Mouse (Mus musculus) hindbrain, embryonic 10.5 days (tissue): Measurements from ENCODE around the gene Stxbp5. TPM values are rescaled to one million over a fixed set of nuclear protein-coding genes. Genes with fewer than 3 reads are reported as not detected.
A peak's percentile ranks its signal among the peaks of the same experiment; 100 is the strongest.

Experiments used
- DNase-seq: peaks from one replicate; pipeline ENCODE4 v3.0.0-alpha.2; 2017; ENCODE audit warnings: low spot score
- H3K27ac ChIP-seq: fragments of 300-500 bp; sonication (generic); 2 replicates; pipeline ENCODE4 v1.5.1; 2016; ENCODE audit warnings: mild to moderate bottlenecking, moderate library complexity
- H3K27me3 ChIP-seq: fragments of 300-500 bp; sonication (generic); 2 replicates; pipeline ENCODE4 v1.6.1; 2016; ENCODE audit warnings: mild to moderate bottlenecking; ENCODE audit not compliant: poor library complexity, insufficient read depth, severe bottlenecking
- H3K36me3 ChIP-seq: fragments of 300-500 bp; sonication (generic); 2 replicates; pipeline ENCODE4 v1.6.1; 2016; ENCODE audit warnings: mild to moderate bottlenecking, moderate library complexity
- H3K4me1 ChIP-seq: fragments of 300-500 bp; sonication (generic); replicated peaks from 2 replicates; pipeline ENCODE4 v1.6.1; 2016; ENCODE audit warnings: mild to moderate bottlenecking
- H3K4me3 ChIP-seq: fragments of 300-500 bp; sonication (generic); 2 replicates; pipeline ENCODE4 v1.5.1; 2016; ENCODE audit warnings: mild to moderate bottlenecking, moderate library complexity
- H3K9me3 ChIP-seq: fragments of 300-500 bp; sonication (generic); 2 replicates; pipeline ENCODE4 v1.6.1; 2016; ENCODE audit warnings: mild to moderate bottlenecking, moderate library complexity
- WGBS: fragments of 180-500 bp; shearing (Covaris S2); methylation state at CpG from one replicate; pipeline ENCODE4 v1.1.7; 2016; 5-methylcytosine and 5-hydroxymethylcytosine counted together
- polyA plus RNA-seq: library from polyadenylated mRNA; unstranded; fragments of >200 nt; fragmentation: Nextera tagmentation; extraction: Ambion mirVana; gene quantifications from 2 replicates; pipeline ENCODE4 v1.2.1, GENCODE M21; 2016

The Stxbp5 gene
- polyA plus RNA-seq, 1 experiment from 2014 or later = 4.9 TPM

DNA sequence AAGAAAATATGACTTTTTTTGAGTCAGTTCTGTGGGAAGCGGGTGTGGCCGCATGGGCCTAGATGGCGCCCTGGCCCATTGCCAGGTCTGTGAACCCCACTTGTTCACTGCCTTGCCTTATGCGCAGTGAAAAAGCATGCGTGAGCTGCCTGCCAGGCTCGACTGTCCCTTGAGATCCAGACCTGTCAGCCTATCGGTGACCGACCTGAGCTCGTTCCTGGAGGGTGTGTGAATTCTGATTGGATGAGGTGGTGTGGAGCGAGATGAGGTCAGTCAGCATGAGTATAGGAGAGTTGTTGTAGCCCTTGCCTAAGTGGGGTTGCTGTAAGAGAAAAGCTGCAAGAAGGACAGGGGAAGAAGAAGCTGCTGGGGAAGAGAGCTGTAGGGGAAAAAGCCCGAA lies 114.4 kb downstream of the Stxbp5 start:
- 90% methylated on average over 11 of the region's 11 CpGs for WGBS
- no peak for DNase-seq
- no peaks in the 10 kb centered on the region for H3K9me3 ChIP-seq
- no peak overlapping the region for H3K4me3 ChIP-seq
- no peaks in the 10 kb centered on the region for H3K27me3 ChIP-seq
- H3K36me3 ChIP-seq = peaks cover 13% of the 10 kb centered on the region
- H3K27ac ChIP-seq = no peak overlapping the region
- no peaks in the 10 kb centered on the region for H3K4me1 ChIP-seq

DNA sequence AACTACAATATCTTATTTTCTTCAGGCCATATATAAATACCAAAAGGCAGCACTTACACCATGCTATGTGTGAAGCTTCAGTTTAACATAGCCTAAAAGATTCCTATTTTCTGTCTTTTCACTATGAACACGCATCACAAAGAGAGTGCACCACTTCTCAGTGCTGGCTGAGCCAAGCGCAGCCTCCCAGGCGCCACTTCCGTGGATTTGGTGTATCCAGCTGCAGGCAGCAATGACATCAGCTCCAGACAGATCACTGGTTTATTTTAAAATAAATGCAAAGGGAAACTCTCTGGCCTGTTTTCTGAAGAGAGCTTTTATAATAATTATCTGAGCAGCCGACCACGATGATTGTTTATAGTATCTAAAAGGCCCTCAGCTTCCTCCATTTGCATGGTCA lies 115.2 kb downstream of the Stxbp5 start:
- 89% methylated on average over 6 of the region's 6 CpGs for WGBS
- Histone ChIP-seq H3K9me3 (no peaks in the 10 kb centered on the region), H3K4me3 (no peak overlapping the region), H3K27ac (no peak overlapping the region), H3K27me3 (no peaks in the 10 kb centered on the region), H3K36me3 (peaks cover 8% of the 10 kb centered on the region; the same call in 1 of the 2 replicates), H3K4me1 (no peaks in the 10 kb centered on the region)
- no peak for DNase-seq

DNA sequence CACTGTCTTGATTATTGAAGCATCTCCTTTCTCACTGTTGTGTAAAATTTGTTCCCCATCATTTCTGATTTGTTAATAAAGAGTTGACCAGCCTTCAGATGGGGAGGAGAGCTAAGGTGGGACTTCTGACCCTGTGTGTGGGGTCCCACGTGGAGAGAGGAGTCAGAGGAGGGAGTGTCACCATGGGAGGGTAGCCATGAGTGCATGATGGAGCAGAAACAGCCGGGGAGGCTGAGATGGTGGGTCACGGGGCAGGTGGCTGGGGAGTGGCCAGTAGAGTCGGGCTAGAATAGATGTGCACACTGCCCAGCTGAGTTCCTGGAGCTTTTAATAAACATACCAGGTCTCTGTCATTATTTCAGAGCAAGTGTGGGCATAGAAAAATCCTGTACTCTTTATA lies 121.0 kb downstream of the Stxbp5 start:
- 67% methylated on average over 4 of the region's 4 CpGs for WGBS
- Histone ChIP-seq H3K36me3 (no peaks in the 10 kb centered on the region), H3K9me3 (no peaks in the 10 kb centered on the region), H3K4me1 (no peaks in the 10 kb centered on the region), H3K27me3 (no peaks in the 10 kb centered on the region), H3K27ac (no peak overlapping the region), H3K4me3 (no peak overlapping the region)
- DNase-seq = no peak

DNA sequence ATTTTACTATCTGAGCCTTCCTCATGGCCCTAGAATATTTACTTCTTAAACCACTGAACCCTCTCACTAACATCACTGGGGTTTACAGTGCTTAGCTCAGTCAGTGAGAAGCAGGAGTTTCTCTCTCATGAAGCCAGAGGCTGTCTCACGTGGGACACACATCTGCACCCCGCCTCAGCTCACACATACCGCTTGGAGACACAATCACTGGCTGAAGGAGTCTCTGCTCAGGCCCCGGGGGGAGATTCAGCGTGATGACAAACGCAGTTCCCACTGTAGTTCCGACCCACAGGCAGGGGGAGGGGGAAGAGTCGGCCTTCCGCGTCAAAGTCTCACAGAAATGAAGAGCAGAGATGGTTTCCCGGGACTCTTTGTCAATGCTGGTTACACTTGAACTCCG lies 130.6 kb downstream of the Stxbp5 start:
- no peaks in the 10 kb centered on the region for H3K9me3 ChIP-seq
- H3K4me3 ChIP-seq = no peak overlapping the region
- H3K27ac ChIP-seq = no peak overlapping the region
- H3K27me3 ChIP-seq = no peaks in the 10 kb centered on the region
- DNase-seq = no peak
- peaks cover 29% of the 10 kb centered on the region for H3K36me3 ChIP-seq
- H3K4me1 ChIP-seq = no peaks in the 10 kb centered on the region
- WGBS = 78% methylated on average over 12 of the region's 12 CpGs

DNA sequence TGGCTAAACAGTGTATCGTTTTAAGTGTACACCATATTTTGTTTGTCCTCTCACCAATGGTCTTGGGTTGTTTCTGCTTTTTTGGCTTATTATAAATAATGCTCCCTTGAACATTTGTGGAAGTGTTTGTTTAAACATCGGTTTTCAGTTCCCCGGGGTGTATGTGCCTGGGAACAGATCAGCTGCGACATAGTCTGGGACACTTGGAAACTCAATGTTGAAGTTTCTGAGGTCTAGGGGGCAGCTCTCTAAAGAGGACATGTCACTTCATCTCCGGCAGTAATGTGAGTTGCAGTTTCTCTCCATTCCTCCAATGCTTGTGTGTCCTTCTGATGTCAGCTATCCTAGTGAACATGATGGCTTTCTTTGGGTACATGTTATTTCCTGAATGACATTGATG lies 137.0 kb downstream of the Stxbp5 start:
- H3K9me3 ChIP-seq = no peaks in the 10 kb centered on the region
- peaks cover 41% of the 10 kb centered on the region for H3K36me3 ChIP-seq
- no peaks in the 10 kb centered on the region for H3K4me1 ChIP-seq
- no peak overlapping the region for H3K4me3 ChIP-seq
- H3K27me3 ChIP-seq = no peaks in the 10 kb centered on the region
- no peak overlapping the region for H3K27ac ChIP-seq
- no peak for DNase-seq
- 93% methylated on average over 5 of the region's 5 CpGs for WGBS

DNA sequence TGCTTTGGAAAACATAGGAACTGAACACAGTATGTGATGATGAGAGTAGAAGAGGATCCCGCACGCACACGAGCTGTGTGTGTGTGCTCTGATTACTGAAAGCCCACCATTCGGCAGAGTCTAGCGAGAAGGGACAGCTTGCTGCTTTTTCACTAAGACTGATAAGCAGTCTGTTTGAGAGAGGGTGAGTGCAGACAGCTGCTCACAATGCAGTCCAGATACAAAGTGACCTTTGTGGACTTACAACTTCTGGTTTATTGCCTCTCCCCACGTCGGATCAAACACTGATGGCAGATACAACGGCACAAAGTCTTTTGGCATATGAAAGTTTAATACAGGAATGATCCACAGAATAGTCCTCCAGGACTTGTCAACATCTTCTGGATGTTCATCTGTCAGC lies 140.6 kb downstream of the Stxbp5 start:
- H3K4me1 ChIP-seq = no peaks in the 10 kb centered on the region
- no peak for DNase-seq
- H3K9me3 ChIP-seq = no peaks in the 10 kb centered on the region
- no peak overlapping the region for H3K4me3 ChIP-seq
- peaks cover 23% of the 10 kb centered on the region for H3K36me3 ChIP-seq
- H3K27ac ChIP-seq = no peak overlapping the region
- 90% methylated on average over 8 of the region's 8 CpGs for WGBS
- H3K27me3 ChIP-seq = no peaks in the 10 kb centered on the region

DNA sequence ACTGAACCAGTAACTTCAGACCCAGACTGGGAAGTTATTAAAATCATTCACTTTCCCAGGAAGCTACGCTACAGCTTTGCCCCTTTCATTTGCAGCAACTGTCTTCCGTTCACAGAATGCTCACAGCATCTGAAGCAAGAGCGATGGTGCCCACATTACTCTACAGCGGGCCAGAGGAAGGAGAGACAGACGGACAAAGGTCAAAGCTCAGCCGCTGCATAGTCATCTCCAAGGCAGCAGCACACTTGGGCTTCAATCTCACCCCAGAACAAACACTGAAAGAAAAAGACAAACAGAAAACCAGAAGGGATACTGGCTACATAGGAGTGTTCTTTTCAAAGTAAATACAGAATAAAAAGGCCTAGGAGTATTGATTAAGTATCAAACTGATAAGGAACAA lies 144.3 kb downstream of the Stxbp5 start:
- Histone ChIP-seq H3K27me3 (no peaks in the 10 kb centered on the region), H3K27ac (no peak overlapping the region), H3K36me3 (peaks cover 13% of the 10 kb centered on the region; the same call in 1 of the 2 replicates), H3K9me3 (no peaks in the 10 kb centered on the region), H3K4me3 (no peak overlapping the region), H3K4me1 (no peaks in the 10 kb centered on the region)
- 75% methylated on average over 6 of the region's 6 CpGs for WGBS
- no peak for DNase-seq

DNA sequence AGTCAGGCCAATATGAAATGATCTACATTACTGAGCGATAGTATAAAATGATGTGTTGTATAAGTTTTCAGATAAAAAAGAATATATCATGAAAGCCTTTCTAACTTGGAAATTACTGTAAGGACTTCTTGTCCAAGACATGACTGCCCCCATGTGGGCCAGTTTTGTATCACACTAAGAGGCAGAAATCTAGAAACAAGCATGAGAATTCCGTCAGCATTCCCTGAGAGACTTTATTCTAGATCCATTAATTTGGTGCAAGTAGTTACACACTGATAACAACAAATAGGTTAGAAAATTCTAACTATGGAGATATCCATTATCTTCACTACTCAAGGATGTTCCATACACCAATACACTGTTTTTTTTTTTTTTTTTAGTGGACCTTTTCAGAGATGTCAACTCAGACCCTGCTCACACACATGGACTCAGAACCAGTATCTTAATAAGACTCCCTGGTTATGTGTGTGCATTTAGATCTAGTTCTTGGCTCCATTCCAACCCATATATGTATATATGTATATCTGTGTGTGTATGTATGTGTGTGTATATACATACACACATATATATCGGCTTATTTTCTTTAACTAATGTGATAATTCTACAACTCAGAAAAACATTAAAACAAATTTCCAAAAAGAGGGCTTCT lies 145.9 kb downstream of the Stxbp5 start:
- H3K27me3 ChIP-seq = no peaks in the 10 kb centered on the region
- 54% methylated on average over 3 of the region's 3 CpGs for WGBS
- no peak overlapping the region for H3K27ac ChIP-seq
- DNase-seq = peak; percentile 59
- H3K9me3 ChIP-seq = no peaks in the 10 kb centered on the region
- H3K36me3 ChIP-seq = 0 out of 2 replicates have a peak, but pooled peaks cover 2% of the 10 kb centered on the region
- no peak overlapping the region for H3K4me3 ChIP-seq
- H3K4me1 ChIP-seq = no peaks in the 10 kb centered on the region

DNA sequence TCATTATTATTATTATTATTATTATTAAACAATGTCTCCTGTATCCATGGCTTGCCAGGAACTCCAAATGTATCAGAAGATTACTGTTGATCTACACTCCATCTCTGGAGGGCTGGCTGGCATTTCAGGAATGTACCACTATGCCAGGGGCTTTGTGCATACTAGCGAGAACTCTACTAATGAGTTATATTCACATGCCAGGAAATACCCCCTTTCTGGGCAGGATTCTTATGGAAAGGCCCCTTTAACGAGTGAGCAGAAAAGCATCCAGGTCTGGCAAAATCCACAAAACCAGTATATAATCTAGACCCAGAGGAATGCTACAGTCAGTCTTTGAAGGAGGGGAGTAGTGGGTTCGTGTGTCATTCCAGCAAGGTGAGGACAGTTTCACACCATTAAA lies 167.0 kb downstream of the Stxbp5 start:
- Histone ChIP-seq H3K27ac (no peak overlapping the region), H3K27me3 (no peaks in the 10 kb centered on the region), H3K36me3 (no peaks in the 10 kb centered on the region), H3K4me1 (no peaks in the 10 kb centered on the region), H3K9me3 (no peaks in the 10 kb centered on the region), H3K4me3 (no peak overlapping the region)
- DNase-seq = no peak
- WGBS = 89% methylated on average over 3 of the region's 3 CpGs

DNA sequence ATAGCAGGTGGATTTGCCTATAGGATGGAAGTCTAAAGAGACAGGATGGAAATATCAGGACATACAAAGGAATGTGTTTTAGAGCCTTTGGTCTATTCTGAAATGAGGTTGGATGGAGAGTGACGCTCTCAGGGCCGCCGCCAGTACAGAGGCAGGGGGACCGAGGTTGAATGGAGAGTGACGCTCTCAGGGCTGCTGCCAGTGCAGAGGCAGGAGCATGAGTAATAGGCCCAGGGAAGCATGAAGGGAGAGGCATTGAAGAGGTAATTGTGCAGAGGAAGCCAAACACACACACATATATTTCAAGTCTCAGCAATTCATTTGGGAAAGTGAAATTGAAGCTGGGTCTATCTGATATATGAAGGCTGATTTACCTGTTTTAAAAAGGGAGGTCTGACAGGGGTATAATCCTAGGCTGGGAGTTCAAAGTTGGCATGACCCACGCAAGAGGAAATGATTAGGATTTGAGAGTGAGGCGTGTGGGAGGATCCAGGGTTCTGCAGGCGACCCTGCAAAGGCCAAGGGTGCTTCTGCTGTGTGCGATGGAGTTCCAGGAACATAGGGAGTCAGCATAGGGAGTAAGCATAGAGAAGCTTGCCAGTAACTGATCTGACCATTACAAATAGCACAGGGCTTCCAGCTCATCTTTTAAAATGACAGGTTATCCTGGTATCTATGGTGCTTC lies 168.7 kb downstream of the Stxbp5 start:
- no peaks in the 10 kb centered on the region for H3K36me3 ChIP-seq
- H3K4me1 ChIP-seq = no peaks in the 10 kb centered on the region
- no peak for DNase-seq
- no peak overlapping the region for H3K4me3 ChIP-seq
- H3K27ac ChIP-seq = no peak overlapping the region
- 74% methylated on average over 9 of the region's 9 CpGs for WGBS
- H3K27me3 ChIP-seq = no peaks in the 10 kb centered on the region
- H3K9me3 ChIP-seq = no peaks in the 10 kb centered on the region

DNA sequence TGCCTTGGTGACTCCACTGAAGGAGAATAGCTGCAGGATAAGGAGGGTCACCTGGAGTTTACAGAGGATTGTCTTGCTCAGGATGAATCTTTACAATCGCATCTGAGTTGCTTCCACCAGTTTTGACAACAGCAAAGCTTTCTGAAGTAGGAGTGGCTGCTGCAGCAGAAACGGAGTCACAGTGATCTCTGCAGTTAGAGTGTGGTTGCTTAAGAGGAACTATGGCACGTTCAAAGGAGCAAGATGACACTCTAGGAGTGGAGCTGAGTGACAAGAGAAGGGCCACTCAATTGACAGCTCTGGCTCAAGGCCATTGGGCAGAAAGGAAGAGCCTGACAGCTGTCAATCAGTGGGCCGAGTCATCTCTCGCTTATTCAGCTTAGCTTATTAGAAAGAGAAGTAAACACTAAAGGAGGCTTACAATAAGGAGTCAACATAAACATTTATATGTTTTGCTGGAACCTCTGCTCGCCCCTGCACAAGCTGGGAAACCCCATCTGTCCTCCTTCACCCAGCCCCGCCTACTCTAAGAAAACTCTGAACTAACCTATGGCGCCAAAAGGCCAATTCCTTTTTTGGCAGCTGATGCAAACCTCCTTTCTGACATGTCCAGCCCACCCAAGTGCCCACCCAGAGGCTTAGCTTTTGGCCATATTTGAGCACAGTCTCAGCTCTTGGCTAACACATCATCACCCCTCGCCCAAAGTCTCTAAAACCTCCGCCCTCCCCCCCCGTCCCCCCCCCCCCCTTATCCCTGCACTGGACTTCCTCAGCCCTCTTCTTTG lies 178.2 kb downstream of the Stxbp5 start:
- H3K27ac ChIP-seq = no peak overlapping the region
- no peaks in the 10 kb centered on the region for H3K36me3 ChIP-seq
- WGBS = 83% methylated on average over 11 of the region's 11 CpGs
- no peak for DNase-seq
- H3K27me3 ChIP-seq = no peaks in the 10 kb centered on the region
- no peak overlapping the region for H3K4me3 ChIP-seq
- no peaks in the 10 kb centered on the region for H3K9me3 ChIP-seq
- no peaks in the 10 kb centered on the region for H3K4me1 ChIP-seq

DNA sequence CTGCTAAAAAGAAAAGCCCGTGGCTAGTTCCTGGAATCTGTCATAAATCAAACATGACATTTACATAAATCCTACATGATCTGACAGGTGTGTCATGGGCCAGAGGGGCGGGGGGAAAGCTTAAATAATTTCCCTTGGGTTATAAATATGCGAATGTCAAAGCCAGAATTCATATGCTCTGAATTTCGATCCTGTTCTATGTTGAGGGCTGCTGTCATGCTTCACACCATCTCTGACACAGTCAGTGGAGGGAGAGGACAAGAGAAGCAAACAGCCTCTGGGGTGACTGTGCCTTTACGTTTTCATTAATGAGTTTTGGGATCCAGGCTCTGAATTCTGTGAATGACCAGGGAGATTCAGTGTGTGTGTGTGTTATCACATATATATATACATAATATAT lies 180.9 kb downstream of the Stxbp5 start:
- Histone ChIP-seq H3K4me3 (no peak overlapping the region), H3K4me1 (no peaks in the 10 kb centered on the region), H3K27me3 (no peaks in the 10 kb centered on the region), H3K27ac (no peak overlapping the region), H3K36me3 (no peaks in the 10 kb centered on the region), H3K9me3 (no peaks in the 10 kb centered on the region)
- 74% methylated on average over 5 of the region's 5 CpGs for WGBS
- no peak for DNase-seq

DNA sequence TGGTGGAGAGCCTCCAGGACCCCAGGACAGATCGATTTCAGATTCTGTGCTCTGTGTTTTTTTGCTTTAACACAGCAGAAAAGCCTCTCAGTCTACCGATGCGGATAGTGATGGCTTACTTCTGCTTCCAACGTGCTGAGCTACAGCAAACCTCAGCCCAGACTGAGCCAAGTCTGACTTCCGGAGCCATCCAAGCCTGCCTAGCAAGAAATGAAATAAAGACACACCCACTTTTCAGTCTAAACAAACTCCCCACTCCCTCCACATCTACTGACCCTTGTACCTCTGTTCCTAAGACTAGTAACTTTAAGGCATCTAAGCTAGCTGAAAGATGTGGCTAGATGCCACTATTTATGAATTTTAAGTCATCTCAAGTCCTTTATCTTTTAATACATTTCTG lies 182.8 kb downstream of the Stxbp5 start:
- DNase-seq = no peak
- H3K27ac ChIP-seq = no peak overlapping the region
- H3K4me1 ChIP-seq = no peaks in the 10 kb centered on the region
- H3K9me3 ChIP-seq = no peaks in the 10 kb centered on the region
- H3K36me3 ChIP-seq = no peaks in the 10 kb centered on the region
- no peak overlapping the region for H3K4me3 ChIP-seq
- no peaks in the 10 kb centered on the region for H3K27me3 ChIP-seq
- WGBS = 84% methylated on average over 5 of the region's 5 CpGs
